Mouse (Mus musculus) heart, embryonic 16.5 days (tissue): ENCODE data around the gene Mov10l1. TPM values are rescaled to one million over a fixed set of nuclear protein-coding genes. Genes with fewer than 3 reads are reported as not detected.

ENCODE experiments used
- ATAC-seq: fragments of 200-750 bp; cut with Nextera tagmentation; replicated peaks from 2 replicates; pipeline ENCODE4 v1.8.0; 2017; ENCODE audit warnings: moderate number of reproducible peaks; ENCODE audit not compliant: insufficient read depth, low FRiP score; ENCODE audit errors: extremely low read depth
- H3K27ac ChIP-seq: fragments of 300-500 bp; sonication (generic); 2 replicates; pipeline ENCODE4 v1.5.1; 2014; ENCODE audit warnings: mild to moderate bottlenecking, low read length, control low read depth, moderate library complexity
- H3K27me3 ChIP-seq: fragments of 300-500 bp; sonication (generic); 2 replicates; pipeline ENCODE4 v1.6.1; 2014; ENCODE audit warnings: low read length, mixed read lengths; ENCODE audit not compliant: control insufficient read depth, insufficient read depth
- H3K36me3 ChIP-seq: fragments of 300-500 bp; sonication (generic); 2 replicates; pipeline ENCODE4 v1.6.1; 2014; ENCODE audit not compliant: control insufficient read depth, insufficient read depth
- H3K4me1 ChIP-seq: fragments of 300-500 bp; sonication (generic); 2 replicates; pipeline ENCODE4 v1.6.1; 2014; ENCODE audit warnings: low read length, mixed read lengths; ENCODE audit not compliant: control insufficient read depth, insufficient read depth
- H3K4me2 ChIP-seq: fragments of 300-500 bp; sonication (generic); 2 replicates; pipeline ENCODE4 v1.6.1; 2014; ENCODE audit warnings: low read depth, mild to moderate bottlenecking, control low read depth, low read length
- H3K4me3 ChIP-seq: fragments of 300-500 bp; sonication (generic); 2 replicates; pipeline ENCODE4 v1.5.1; 2014; ENCODE audit warnings: mild to moderate bottlenecking, control low read depth, low read length
- H3K9ac ChIP-seq: fragments of 300-500 bp; sonication (generic); 2 replicates; pipeline ENCODE4 v1.6.1; 2014; ENCODE audit warnings: low read length, control low read depth
- H3K9me3 ChIP-seq: fragments of 300-500 bp; sonication (generic); replicated peaks from 2 replicates; pipeline ENCODE4 v1.6.1; 2016; ENCODE audit warnings: low read length; ENCODE audit not compliant: control insufficient read depth
- WGBS: fragments of 180-500 bp; shearing (Covaris S2); extraction: QIAGEN DNeasy Blood & Tissue Kit; methylation state at CpG from one replicate; pipeline ENCODE4 v1.1.7; 2014; 5-methylcytosine and 5-hydroxymethylcytosine counted together
- polyA plus RNA-seq: library from polyadenylated mRNA; unstranded; fragments of >200 nt; fragmentation: Nextera tagmentation; extraction: Ambion mirVana; gene quantifications from 2 replicates; pipeline ENCODE4 v1.2.1, GENCODE M21; 2015

Mov10l1 gene
- 77.6 and 85.3 TPM in 2 replicates for polyA plus RNA-seq

DNA sequence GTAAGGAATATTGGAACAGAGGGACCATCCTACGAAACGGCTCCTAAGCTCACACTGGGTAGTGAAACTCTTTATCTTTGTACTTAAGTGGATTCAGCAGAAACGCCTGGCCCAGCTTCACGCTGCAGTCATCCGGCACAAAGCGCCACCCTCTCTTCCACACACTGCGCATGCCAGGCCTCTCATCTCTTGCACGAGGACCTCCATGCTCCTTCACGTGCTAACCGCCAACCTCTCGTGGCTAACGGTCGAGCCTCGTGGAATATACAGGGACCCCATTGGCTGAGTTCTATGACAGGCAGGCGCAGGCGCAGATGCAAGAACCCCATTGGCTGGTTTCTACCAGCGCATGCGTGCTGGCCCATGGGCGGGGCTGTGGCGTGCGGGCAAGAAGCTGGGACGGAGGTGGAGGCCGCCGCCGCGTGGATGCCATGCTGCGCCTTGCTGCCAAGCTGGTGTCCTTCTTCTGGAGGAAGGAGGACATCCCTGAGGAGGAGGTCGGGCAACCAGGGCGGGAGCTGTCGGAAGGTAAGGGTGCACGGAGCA is at the start of gene Mov10l1:
Gene Mov10l1, plus strand, starts transcription at position 376 of the 546 bp plus-strand sequence.
- 85% methylated on average over 31 of the region's 31 CpGs for WGBS
- ATAC-seq, result no peak

DNA sequence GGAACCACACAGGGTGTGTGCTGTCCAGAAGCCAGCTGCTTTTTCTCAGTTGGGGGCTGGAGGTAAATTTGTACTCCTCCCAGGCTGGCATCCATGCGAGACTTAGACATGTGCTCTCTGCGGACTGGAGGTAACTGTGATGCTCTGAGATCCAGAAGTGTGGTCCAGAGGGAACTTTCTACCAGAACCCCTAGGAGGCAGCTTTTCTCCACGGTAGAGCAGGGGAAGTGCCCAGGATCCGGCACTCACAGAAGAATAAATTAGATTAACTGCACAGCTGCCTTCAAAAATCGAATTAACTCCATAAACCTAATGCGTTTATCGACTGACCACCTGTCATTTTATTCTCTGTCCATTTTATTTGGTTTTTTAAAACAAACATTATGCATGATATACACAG is 48.6 kb upstream of the Mov10l1 start:
- no peaks in the 10 kb centered on the region for H3K4me1 ChIP-seq
- no peaks in the 10 kb centered on the region for H3K36me3 ChIP-seq
- no peaks in the 10 kb centered on the region for H3K27me3 ChIP-seq
- 0 out of 2 replicates have a peak, but pooled peaks cover 4% of the 10 kb centered on the region for H3K9me3 ChIP-seq
- ATAC-seq, result no peak
- 62% methylated on average over 7 of the region's 7 CpGs for WGBS
- no peak overlapping the region for H3K9ac ChIP-seq
- no peak overlapping the region for H3K4me3 ChIP-seq
- H3K4me2 ChIP-seq, result no peak overlapping the region
- no peak overlapping the region for H3K27ac ChIP-seq

More for the DNA sequence above, at the start of gene Mov10l1:
- H3K4me3 ChIP-seq, result no peak within 1 kb of the TSS
- no peak within 1 kb of the TSS for H3K27ac ChIP-seq
- no peaks in the 10 kb centered on the region for H3K4me1 ChIP-seq
- H3K36me3 ChIP-seq, result no peaks in the 10 kb centered on the region
- no peaks in the 10 kb centered on the region for H3K27me3 ChIP-seq
- no peak within 1 kb of the TSS for H3K9ac ChIP-seq
- no peak within 1 kb of the TSS for H3K4me2 ChIP-seq
- H3K9me3 ChIP-seq, result no peaks in the 10 kb centered on the region

DNA sequence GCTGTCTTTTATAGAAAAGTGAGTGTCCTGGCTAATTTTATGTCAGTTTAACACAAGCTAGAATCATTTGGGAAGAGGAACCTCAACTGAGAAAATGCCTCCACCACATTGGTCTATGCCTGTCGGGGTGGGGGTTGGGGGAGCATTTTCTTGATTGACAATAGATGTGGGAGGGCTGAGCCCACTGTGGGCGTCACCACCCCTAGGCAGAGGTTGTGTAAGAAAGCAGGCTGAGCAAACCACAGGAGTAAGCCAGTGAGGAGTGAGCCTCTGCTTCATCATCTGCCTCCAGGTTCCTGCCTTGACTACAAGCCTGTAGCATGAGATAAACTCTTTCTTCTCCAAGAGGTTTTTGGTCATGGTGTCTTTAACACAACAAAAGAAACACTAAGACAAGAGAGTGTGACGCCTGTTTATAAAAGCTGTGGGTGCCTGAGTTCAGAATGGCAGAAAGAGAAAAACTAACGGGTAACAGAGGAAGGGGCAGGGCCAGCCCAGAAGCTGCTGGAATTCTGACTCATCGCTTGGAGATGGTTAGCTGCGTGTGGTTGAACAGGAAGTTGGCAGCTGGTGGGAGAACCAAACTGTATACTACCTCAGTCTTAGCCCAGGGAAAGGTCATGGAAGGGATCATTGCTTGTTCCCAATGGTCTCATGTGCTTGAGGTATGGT is 46.0 kb upstream of the Mov10l1 start:
- Histone ChIP-seq H3K9ac (no peak overlapping the region), H3K4me1 (no peaks in the 10 kb centered on the region), H3K4me2 (no peak overlapping the region), H3K27ac (no peak overlapping the region), H3K9me3 (0 out of 2 replicates have a peak, but pooled peaks cover 2% of the 10 kb centered on the region), H3K4me3 (no peak overlapping the region), H3K36me3 (no peaks in the 10 kb centered on the region), H3K27me3 (no peaks in the 10 kb centered on the region)
- ATAC-seq, result no peak
- 62% methylated on average over 6 of the region's 6 CpGs for WGBS

DNA sequence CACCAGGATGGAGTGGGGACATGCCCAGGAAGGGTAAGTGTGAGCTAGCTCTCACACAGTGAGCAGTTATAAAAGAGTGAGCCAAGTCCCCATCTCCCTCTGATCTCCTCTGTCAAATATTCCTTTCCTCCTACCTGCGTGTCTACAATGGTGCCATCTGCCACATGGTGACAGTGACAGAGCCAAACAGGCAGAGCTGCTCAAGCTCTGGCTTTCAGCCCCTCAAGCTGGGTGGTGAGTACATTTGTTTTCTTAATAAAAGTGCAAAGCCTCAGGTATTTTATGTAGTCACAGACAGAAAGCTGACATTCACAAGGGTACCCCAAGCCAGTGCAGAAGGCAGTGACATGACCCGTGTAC is 45.4 kb upstream of the Mov10l1 start:
- Histone ChIP-seq H3K27ac (no peak overlapping the region), H3K36me3 (no peaks in the 10 kb centered on the region), H3K9ac (no peak overlapping the region), H3K4me3 (no peak overlapping the region), H3K9me3 (0 out of 2 replicates have a peak, but pooled peaks cover 2% of the 10 kb centered on the region), H3K4me2 (no peak overlapping the region), H3K4me1 (no peaks in the 10 kb centered on the region), H3K27me3 (no peaks in the 10 kb centered on the region)
- no peak for ATAC-seq
- WGBS, result 67% methylated on average over 2 of the region's 2 CpGs

DNA sequence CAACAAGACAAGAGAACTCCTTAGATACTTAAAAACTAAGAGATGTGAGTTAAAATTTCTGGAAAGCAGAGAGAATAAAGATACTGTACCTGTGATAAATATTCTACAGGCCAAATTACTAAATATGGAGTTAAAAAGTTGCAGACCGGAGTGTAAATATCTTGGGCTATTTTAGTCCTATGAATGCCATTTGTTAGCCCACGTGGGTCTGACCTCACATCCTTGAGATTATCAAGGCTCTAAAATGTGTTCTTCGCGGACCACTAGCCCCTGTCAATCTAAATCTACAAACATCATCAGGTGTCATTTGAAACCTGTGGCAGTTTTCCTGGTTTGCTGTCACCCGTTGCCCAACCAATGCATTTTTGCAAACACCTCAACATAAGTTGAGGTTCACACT is 39.9 kb upstream of the Mov10l1 start:
- 33% methylated on average over 5 of the region's 5 CpGs for WGBS
- Histone ChIP-seq H3K4me3 (no peak overlapping the region), H3K4me2 (no peak overlapping the region), H3K27ac (no peak overlapping the region), H3K9ac (no peak overlapping the region), H3K9me3 (no peaks in the 10 kb centered on the region), H3K36me3 (no peaks in the 10 kb centered on the region), H3K27me3 (no peaks in the 10 kb centered on the region), H3K4me1 (peaks cover 5% of the 10 kb centered on the region)
- ATAC-seq, result no peak; the same call in 1 of the 2 replicates

DNA sequence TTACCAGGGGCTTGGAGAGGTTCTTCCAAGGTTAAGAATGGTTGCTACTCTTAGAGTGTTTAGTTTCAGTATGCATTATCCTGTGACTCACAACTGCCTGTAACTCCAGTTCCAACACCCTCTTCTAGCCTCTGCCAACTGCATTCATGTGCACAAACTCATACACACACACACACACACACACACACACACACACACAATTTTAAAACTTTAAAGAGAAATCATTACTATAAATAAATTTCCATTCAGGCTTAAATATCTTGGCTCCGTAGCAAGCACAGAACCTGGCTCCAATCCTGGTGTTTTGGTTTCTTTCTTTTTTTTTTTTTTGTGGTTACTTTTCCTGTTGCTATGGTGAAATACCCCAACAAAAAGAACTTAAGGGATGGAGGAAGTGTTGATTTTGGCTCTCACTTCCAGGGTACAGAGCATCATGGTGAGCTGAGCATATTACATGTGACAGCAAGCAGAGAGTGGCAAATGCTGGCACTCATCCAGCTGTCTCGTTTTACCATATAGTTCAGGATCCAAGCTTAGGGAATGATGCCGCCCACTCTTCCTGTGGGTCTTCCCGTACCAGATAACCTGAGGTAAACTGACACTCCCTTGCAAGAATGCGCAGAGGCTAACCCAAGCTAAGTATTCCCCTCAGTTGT is 38.7 kb upstream of the Mov10l1 start:
- H3K27me3 ChIP-seq, result no peaks in the 10 kb centered on the region
- ATAC-seq, result no peak
- H3K9ac ChIP-seq, result no peak overlapping the region
- 62% methylated on average over 5 of the region's 5 CpGs for WGBS
- no peak overlapping the region for H3K4me2 ChIP-seq
- H3K36me3 ChIP-seq, result no peaks in the 10 kb centered on the region
- peaks cover 5% of the 10 kb centered on the region for H3K4me1 ChIP-seq
- no peak overlapping the region for H3K4me3 ChIP-seq
- no peaks in the 10 kb centered on the region for H3K9me3 ChIP-seq
- H3K27ac ChIP-seq, result no peak overlapping the region

DNA sequence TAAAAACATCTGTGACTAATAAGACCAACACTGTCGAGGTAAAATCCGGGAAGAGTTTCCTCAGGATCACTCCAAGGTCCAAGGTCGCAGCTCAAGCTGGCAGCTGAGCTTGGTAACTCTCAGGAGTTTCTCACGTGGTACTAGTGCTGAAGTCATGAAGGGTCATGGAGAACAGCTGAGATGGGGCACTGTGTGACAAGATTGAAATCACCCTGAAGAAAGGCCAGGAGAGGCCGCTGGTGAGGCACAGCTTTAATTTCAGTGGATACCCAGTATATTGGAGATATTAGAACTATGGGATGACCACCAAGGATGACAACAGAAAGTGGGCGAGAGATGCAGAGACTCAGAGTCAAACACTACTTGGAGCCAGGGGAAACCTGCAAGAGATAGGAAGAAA is 35.9 kb upstream of the Mov10l1 start:
- no peak for ATAC-seq
- no peaks in the 10 kb centered on the region for H3K27me3 ChIP-seq
- H3K27ac ChIP-seq, result no peak overlapping the region
- H3K9ac ChIP-seq, result no peak overlapping the region
- H3K9me3 ChIP-seq, result no peaks in the 10 kb centered on the region
- H3K36me3 ChIP-seq, result no peaks in the 10 kb centered on the region
- peaks cover 5% of the 10 kb centered on the region for H3K4me1 ChIP-seq
- 49% methylated on average over 6 of the region's 6 CpGs for WGBS
- H3K4me3 ChIP-seq, result no peak overlapping the region
- H3K4me2 ChIP-seq, result no peak overlapping the region

DNA sequence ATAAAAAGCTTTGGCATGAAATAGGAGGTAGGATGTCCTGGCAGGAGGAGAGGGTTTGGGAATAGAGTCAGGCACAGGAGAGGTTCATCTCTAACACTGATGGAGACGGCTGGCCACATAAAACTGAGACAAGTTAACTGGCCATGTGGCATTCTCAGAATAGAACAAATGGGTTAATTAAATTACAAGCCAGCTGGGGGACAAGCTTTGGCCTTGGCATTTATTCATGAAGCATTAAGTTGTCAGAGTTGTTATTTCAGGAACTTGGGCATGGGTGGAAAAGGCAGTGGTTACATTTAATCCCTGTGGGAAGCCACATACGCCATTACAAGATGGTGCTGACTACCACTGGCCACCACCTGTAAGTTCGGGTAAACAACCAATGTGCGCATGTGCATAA is 31.5 kb upstream of the Mov10l1 start:
- no peak overlapping the region for H3K4me2 ChIP-seq
- peaks cover 21% of the 10 kb centered on the region for H3K27me3 ChIP-seq
- no peak overlapping the region for H3K4me3 ChIP-seq
- ATAC-seq, result no peak
- H3K9me3 ChIP-seq, result no peaks in the 10 kb centered on the region
- no peaks in the 10 kb centered on the region for H3K36me3 ChIP-seq
- no peak overlapping the region for H3K9ac ChIP-seq
- no peak overlapping the region for H3K27ac ChIP-seq
- WGBS, result 83% methylated on average over 4 of the region's 4 CpGs
- no peaks in the 10 kb centered on the region for H3K4me1 ChIP-seq

DNA sequence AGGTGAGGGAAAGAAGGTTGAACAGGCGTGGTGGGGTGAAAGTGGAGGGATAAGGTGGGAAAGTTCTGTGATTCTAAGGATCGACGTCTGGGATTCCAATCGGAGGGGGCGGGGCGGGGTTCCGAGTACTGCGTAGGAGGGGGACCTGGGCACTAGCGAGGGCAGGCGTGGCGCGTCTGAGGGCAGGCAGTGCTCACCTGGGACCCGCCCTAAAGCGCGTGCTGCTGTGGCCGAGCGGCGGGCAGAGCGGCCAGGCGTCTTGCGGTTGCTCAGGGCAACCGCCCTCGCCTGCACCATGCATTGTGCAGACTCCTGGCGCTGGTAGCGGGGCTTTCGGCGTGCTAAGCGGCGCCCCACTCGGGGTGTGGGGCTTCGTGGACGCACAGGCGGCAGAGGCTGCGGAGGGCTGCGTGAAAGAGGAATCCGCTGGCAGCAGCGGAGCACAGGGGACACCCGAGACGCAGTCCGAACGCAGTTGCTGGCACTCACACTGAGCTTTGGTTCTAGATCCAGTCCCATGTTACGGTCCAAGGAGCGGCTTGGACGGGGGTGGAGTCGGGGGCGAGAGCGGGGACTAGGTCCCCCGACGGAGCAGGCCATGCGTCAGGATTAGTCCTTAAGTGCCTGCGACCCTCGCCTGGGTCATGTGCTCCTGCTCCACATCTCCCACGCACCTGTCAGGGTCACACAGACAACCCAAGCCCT is 28.2 kb upstream of the Mov10l1 start, which contains the start of gene Ttll8:
Gene Ttll8, minus strand, starts transcription at position 51 of the 705 bp plus-strand sequence.
- Histone ChIP-seq H3K4me2 (peak within 1 kb of the TSS; percentile 78), H3K9me3 (no peaks in the 10 kb centered on the region), H3K27ac (no peak within 1 kb of the TSS), H3K4me3 (peak within 1 kb of the TSS; percentile 48), H3K36me3 (no peaks in the 10 kb centered on the region), H3K27me3 (peaks cover 23% of the 10 kb centered on the region), H3K9ac (peak within 1 kb of the TSS; percentile 58), H3K4me1 (no peaks in the 10 kb centered on the region)
- 4% methylated on average over 53 of the region's 53 CpGs for WGBS
- no peak for ATAC-seq
